Mouse (Mus musculus) E14TG2a.4 (cell line): Measurements from ENCODE around the gene Ero1l.
A peak's percentile ranks its signal among the peaks of the same experiment; 100 is the strongest.

Experiments used
- CTCF ChIP-seq: conservative IDR thresholded peaks from 2 replicates; pipeline ENCODE4 v1.5.1; 2014; ENCODE audit warnings: low read length
- NANOG ChIP-seq: IDR thresholded peaks from 2 replicates; pipeline ENCODE4 v1.6.1; 2014; ENCODE audit warnings: borderline replicate concordance, low read length, mixed read lengths
- POU5F1 ChIP-seq: IDR thresholded peaks from 2 replicates; pipeline ENCODE4 v1.6.1; 2014; ENCODE audit warnings: low read length, borderline replicate concordance

DNA sequence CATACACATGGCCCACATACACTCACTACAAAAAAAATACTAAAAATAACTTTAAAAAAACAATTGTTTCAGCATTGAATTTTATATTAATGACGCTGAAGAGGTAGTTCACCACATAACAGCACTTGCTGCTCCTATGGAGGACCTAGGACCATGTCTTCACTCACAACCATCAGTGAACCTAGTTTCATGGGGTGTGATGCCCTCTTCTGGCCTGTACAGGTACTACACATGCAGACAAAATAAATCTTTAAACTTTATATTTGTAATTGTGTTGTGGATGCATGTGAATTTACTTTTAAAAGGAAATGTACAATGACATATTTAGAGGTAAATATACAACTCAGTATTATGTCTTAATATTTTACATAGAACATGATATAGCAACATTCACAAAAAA, 77.0 kb downstream of the Ero1l start:
- TF ChIP-seq CTCF, result peak; percentile 98
- TF ChIP-seq NANOG, result no peak
- TF ChIP-seq POU5F1, result no peak
